Mouse (Mus musculus) ES-E14 (cell line): ENCODE measurements at regions not wholly inside any gene's neighbourhood (a gene's known extent, or its start where the extent isn't known, plus 50 kb on each side); places are given as distances from the start of the nearest gene placed in this dataset.

Source experiments
- HCFC1 ChIP-seq: IDR thresholded peaks from 2 replicates; pipeline ENCODE4 v1.6.1; 2012; ENCODE audit warnings: low read length, inconsistent platforms, borderline replicate concordance; ENCODE audit not compliant: insufficient read depth
- ZNF384 ChIP-seq: IDR thresholded peaks from 2 replicates; pipeline ENCODE4 v1.6.1; 2012; ENCODE audit warnings: low read depth, low read length, inconsistent platforms

DNA sequence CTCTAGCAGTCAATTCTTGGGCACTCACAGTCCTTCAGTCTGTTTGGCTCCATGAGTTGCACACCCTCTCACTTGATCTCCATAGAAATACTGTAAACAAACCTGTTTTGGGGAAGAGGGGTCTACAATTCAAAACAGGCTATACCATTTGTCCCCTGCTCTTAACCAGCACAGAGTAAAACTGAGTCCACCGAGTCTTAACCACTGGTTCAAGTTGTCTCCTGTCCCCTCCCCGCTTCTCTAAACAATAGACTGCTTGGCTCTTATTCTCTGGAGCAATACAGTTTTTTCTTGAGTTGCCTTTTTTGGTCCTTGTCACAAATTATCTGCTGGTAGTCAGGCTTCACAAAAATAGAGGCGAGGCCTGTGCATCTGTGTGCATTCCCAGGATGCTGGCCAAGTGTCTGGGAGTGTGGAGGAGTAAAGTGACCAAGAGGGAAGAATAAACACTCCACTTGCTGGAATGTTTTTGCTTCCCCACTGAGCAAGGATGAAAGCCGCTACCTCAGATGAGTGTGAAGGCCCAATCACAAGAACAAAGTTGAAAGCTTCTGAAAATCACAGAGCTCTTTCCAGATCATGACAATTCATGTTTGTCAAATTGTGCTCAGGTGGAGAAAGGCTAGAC, 695.3 kb downstream of the Cypt12 start:
- no peak for TF ChIP-seq ZNF384
- TF ChIP-seq HCFC1, result no peak
